In the genomic region with DNA sequence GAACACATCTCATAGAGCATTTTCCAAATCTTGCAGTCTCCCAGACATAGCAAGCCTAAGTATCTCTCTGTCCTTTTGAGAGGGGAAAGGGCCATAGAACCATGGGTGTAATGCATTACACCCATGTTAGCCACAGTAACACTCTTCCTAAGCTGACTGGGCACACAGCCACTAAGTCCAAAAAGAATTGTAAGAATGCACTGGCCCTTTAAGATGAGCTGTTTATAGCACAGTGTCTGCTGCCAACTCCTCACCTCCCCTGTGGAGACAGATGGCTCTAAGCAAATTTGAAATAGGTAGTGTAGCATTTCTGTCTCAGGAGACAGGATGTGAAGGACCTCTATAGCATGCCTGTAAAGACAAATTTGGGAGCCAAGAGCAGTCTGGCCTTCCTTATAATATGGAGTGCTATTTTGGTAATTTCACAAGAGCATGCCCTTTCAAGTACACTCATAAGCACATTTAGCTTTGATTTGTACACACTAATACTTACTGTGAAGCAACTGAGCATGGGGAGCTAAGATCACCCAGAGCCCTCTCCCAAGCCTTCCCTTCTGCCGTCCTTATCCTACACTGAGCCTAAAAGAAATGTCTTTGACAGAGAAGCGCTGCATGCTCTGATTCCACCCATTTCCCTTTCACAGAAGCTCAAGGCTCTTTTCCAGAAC, we compare ENCODE assay signal across 9 mouse cellular contexts.
A peak's percentile ranks its signal among the peaks of the same experiment; 100 is the strongest.
DNase-seq lines count a peak whose midpoint lies in the region; ATAC-seq and TF ChIP-seq lines count a peak whose summit lies in the region.
"Had no signal": no experiment of that assay in that cellular context is flagged by ENCODE, and none has a peak within 500 bp of the region (broad histone marks: within the 10 kb centered on the region; RNA-seq: fewer than 3 reads in every experiment).

No protein-coding gene starts in this region.

- H3K9ac ChIP-seq in liver, postnatal 0 days (replicated peaks), result no peak overlapping the region
- H3K9ac ChIP-seq: neural tube, embryonic 12.5 days had no signal

- no peaks in the 10 kb centered on the region for H3K9me3 ChIP-seq in liver, postnatal 0 days (ENCODE audit: low read length)

- no peak for ATAC-seq in liver, postnatal 0 days

- peak; percentile 13 for DNase-seq in embryo, embryonic 10 days (ENCODE audit: low spot score)
- DNase-seq in embryo, embryonic 10.5 days (ENCODE audit: low spot score), result no peak
- peak; percentile 62 for DNase-seq in 3T3-L1 (ENCODE audit: low read depth, low spot score)
- DNase-seq in frontal cortex, adult 2 months (ENCODE audit: extremely low spot score in 1 of 2, low spot score in 1 of 2), result peak; percentile 37 to 71
- peak; percentile 22 to 54 for DNase-seq in left cerebral cortex, postnatal 10 days (ENCODE audit: extremely low spot score in 1 of 2, low spot score in 2 of 2)
- DNase-seq in testis, postnatal 14 days (ENCODE audit: low spot score), result no peak
- no peak for DNase-seq in liver, postnatal 0 days
- no peak for DNase-seq in kidney, postnatal 14 days

- WGBS in liver, postnatal 0 days (ENCODE audit: insufficient replicate concordance), result 78% methylated on average over 2 of the region's 2 CpGs

- no peak for TF ChIP-seq EP300 in liver, postnatal 0 days (IDR thresholded peaks at IDR 0.05; ENCODE audit: low read depth)

- no peak overlapping the region for H3K27ac ChIP-seq in liver, postnatal 0 days (ENCODE audit: low read depth)
- H3K27ac ChIP-seq: neural tube, embryonic 12.5 days had no signal

- intact Hi-C loops in left cerebral cortex, postnatal 10 days (cut with DNase I), result no loop called here

- no peaks in the 10 kb centered on the region for H3K4me1 ChIP-seq in liver, postnatal 0 days (ENCODE audit: insufficient read depth)
- H3K4me1 ChIP-seq: neural tube, embryonic 12.5 days had no signal

- H3K4me3 ChIP-seq in liver, postnatal 0 days (ENCODE audit: low read depth, low read length), result no peak overlapping the region
- H3K4me3 ChIP-seq: neural tube, embryonic 12.5 days had no signal

- H3K36me3 ChIP-seq in liver, postnatal 0 days (replicated peaks; ENCODE audit: insufficient read depth, low read length), result no peaks in the 10 kb centered on the region
- H3K36me3 ChIP-seq: neural tube, embryonic 12.5 days had no signal

- H3K4me2 ChIP-seq in liver, postnatal 0 days (ENCODE audit: low read depth, low read length), result no peak overlapping the region
- H3K4me2 ChIP-seq: neural tube, embryonic 12.5 days had no signal

- no peak for TF ChIP-seq CTCF in liver, postnatal 0 days (IDR thresholded peaks at IDR 0.05; ENCODE audit: low read depth)

- H3K27me3 ChIP-seq in liver, postnatal 0 days (ENCODE audit: insufficient read depth, low read length), result no peaks in the 10 kb centered on the region
- H3K27me3 ChIP-seq: neural tube, embryonic 12.5 days had no signal

Comparison
In these comparisons a context has a peak if more than half of its experiments do, and no peak if none do; other contexts are left out.
1. DNase-seq: peak in embryo, embryonic 10 days (single experiment), 3T3-L1 (single experiment), frontal cortex, adult 2 months (2 of 2) and left cerebral cortex, postnatal 10 days (2 of 2); none in embryo, embryonic 10.5 days (single experiment), testis, postnatal 14 days (single experiment), liver, postnatal 0 days (single experiment) and kidney, postnatal 14 days (single experiment).